Mouse (Mus musculus) C2C12 (cell line): ENCODE data around the gene Elk1.

Experiments used
- CEBPB ChIP-seq: IDR thresholded peaks from one replicate; pipeline ENCODE4 v1.6.1; 2011; ENCODE audit warnings: low read depth, mild to moderate bottlenecking, control low read depth, moderate library complexity
- CTCF ChIP-seq: IDR thresholded peaks from one replicate; pipeline ENCODE4 v1.5.1; 2011; ENCODE audit not compliant: control insufficient read depth, insufficient read depth, insufficient read length
- MAX ChIP-seq: IDR thresholded peaks from one replicate; pipeline ENCODE4 v1.6.1; 2011; ENCODE audit warnings: mild to moderate bottlenecking, control low read depth

GRCm38 (mm10) chrX:20950191-20950880 is at the start of gene Elk1:
- TF ChIP-seq CTCF = no peak
- TF ChIP-seq CEBPB = no peak
- no peak for TF ChIP-seq MAX
